Mouse (Mus musculus) liver, embryonic 15.5 days (tissue): Measurements from ENCODE around the gene Dnaic1. TPM values are rescaled to one million over a fixed set of nuclear protein-coding genes. Genes with fewer than 3 reads are reported as not detected.
"Not testable (repeated sequence)": the region's sequence is repeated elsewhere in the genome, so short reads cannot be mapped to it uniquely, and the experiment has no call there.

Source experiments
- ATAC-seq: fragments of 200-750 bp; cut with Nextera tagmentation; 2 replicates; pipeline ENCODE4 v1.8.0; 2017; ENCODE audit warnings: moderate number of reproducible peaks, mild to moderate bottlenecking, moderate library complexity; ENCODE audit not compliant: insufficient read depth
- H3K27ac ChIP-seq: fragments of 300-500 bp; sonication (generic); replicated peaks from 2 replicates; pipeline ENCODE4 v1.5.1; 2015; ENCODE audit warnings: mild to moderate bottlenecking, inconsistent platforms
- H3K27me3 ChIP-seq: fragments of 300-500 bp; sonication (generic); 2 replicates; pipeline ENCODE4 v1.6.1; 2015; ENCODE audit warnings: mild to moderate bottlenecking, inconsistent platforms
- H3K36me3 ChIP-seq: fragments of 300-500 bp; sonication (generic); replicated peaks from 2 replicates; pipeline ENCODE4 v1.6.1; 2015; ENCODE audit warnings: moderate library complexity, mild to moderate bottlenecking, inconsistent platforms
- H3K4me1 ChIP-seq: fragments of 300-500 bp; sonication (generic); replicated peaks from 2 replicates; pipeline ENCODE4 v1.6.1; 2015; ENCODE audit warnings: inconsistent platforms
- H3K4me2 ChIP-seq: fragments of 300-500 bp; sonication (generic); 2 replicates; pipeline ENCODE4 v1.6.1; 2015; ENCODE audit warnings: moderate library complexity, mild to moderate bottlenecking, inconsistent platforms
- H3K4me3 ChIP-seq: fragments of 300-500 bp; sonication (generic); replicated peaks from 2 replicates; pipeline ENCODE4 v1.5.1; 2015; ENCODE audit warnings: mild to moderate bottlenecking, inconsistent platforms
- H3K9ac ChIP-seq: fragments of 300-500 bp; sonication (generic); 2 replicates; pipeline ENCODE4 v1.6.1; 2015; ENCODE audit warnings: moderate library complexity, mild to moderate bottlenecking, inconsistent platforms
- H3K9me3 ChIP-seq: fragments of 300-500 bp; sonication (generic); replicated peaks from 2 replicates; pipeline ENCODE4 v1.6.1; 2016; ENCODE audit warnings: inconsistent platforms
- WGBS: fragments of 180-500 bp; shearing (Covaris S2); methylation state at CpG from one replicate; pipeline ENCODE4 v1.1.7; 2015; ENCODE audit warnings: mixed read lengths; ENCODE audit not compliant: insufficient replicate concordance; 5-methylcytosine and 5-hydroxymethylcytosine counted together
- polyA plus RNA-seq: library from polyadenylated mRNA; unstranded; fragments of >200 nt; fragmentation: Nextera tagmentation; extraction: Ambion mirVana; gene quantifications from 2 replicates; pipeline ENCODE4 v1.2.1, GENCODE M21; 2015

Gene Dnaic1
- polyA plus RNA-seq, 1 experiment from 2014 or later, result 4.0 TPM

DNA sequence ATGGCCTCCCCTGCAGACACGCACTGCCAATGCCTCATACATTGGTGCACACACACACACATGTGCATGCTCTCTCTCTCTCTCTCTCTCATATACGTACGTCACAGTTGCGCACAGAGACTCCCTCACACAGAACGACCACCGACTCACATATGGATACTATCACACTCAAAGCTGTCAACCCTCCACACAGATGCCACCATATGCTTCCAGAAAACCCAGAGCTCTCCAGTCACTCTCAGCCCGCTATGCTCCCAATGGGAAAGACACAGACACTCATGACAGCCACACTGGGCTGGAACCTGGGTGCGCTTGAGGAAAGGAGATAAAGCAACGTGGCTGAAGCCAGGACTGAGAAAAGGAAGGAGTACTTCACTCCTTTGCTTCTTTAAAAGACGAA lies 112.4 kb downstream of the Dnaic1 start:
- WGBS, result 61% methylated on average over 10 of the region's 10 CpGs
- no peak overlapping the region for H3K4me2 ChIP-seq
- H3K4me1 ChIP-seq, result no peaks in the 10 kb centered on the region
- no peak overlapping the region for H3K27ac ChIP-seq
- no peak for ATAC-seq
- no peaks in the 10 kb centered on the region for H3K36me3 ChIP-seq
- no peaks in the 10 kb centered on the region for H3K9me3 ChIP-seq
- H3K27me3 ChIP-seq, result peaks cover 68% of the 10 kb centered on the region
- no peak overlapping the region for H3K4me3 ChIP-seq
- H3K9ac ChIP-seq, result no peak overlapping the region

DNA sequence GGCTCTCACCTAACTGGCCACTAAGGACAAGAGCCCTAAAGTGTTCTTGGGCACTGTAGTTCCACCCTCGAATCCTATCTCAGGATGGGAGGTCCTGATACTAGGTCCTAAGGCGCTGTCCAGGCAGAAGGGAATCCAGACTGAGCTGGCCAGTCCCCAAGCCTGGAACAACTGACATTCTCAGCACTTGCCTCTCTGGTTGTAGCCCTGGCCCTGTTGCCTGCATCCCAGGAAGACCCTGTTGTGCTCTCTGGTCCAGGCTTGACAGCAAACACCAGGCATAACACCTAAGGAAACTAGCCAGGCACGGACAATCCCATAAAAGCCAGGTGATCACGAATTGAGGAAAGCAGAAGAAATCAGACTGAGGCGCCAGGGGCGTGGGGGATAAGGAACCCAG lies 113.2 kb downstream of the Dnaic1 start:
- no peaks in the 10 kb centered on the region for H3K36me3 ChIP-seq
- peaks cover 64% of the 10 kb centered on the region for H3K27me3 ChIP-seq
- no peaks in the 10 kb centered on the region for H3K9me3 ChIP-seq
- no peak overlapping the region for H3K4me2 ChIP-seq
- no peak overlapping the region for H3K27ac ChIP-seq
- H3K4me3 ChIP-seq, result no peak overlapping the region
- no peak overlapping the region for H3K9ac ChIP-seq
- 9% methylated on average over 6 of the region's 6 CpGs for WGBS
- H3K4me1 ChIP-seq, result no peaks in the 10 kb centered on the region
- no peak for ATAC-seq

DNA sequence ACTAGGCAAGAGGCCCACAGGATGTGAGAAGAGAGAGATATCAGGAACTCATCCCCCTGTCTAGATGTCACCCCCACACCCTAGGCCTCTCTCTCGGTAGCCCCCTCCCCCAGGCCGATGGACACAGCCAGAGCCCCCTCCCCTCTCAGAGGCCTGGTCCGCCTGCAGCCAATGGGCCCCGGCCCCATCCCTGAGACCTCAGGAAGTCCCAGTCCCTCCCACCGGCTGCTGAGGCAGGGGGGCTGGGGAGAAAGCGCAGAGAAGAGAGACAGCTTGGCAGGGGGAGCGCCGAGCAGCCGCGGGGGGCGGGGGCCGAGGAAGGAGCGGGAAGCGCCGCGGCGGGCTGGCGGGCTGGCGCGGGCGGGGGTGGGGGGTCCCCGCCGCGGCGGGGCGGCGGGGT lies 113.7 kb downstream of the Dnaic1 start:
- not testable (repeated sequence) for H3K9me3 ChIP-seq, ATAC-seq, H3K4me3 ChIP-seq, H3K4me1 ChIP-seq, H3K9ac ChIP-seq, H3K36me3 ChIP-seq, H3K4me2 ChIP-seq, H3K27ac ChIP-seq
- peaks cover 59% of the 10 kb centered on the region for H3K27me3 ChIP-seq
- WGBS, result 3% methylated on average over 10 of the region's 27 CpGs

DNA sequence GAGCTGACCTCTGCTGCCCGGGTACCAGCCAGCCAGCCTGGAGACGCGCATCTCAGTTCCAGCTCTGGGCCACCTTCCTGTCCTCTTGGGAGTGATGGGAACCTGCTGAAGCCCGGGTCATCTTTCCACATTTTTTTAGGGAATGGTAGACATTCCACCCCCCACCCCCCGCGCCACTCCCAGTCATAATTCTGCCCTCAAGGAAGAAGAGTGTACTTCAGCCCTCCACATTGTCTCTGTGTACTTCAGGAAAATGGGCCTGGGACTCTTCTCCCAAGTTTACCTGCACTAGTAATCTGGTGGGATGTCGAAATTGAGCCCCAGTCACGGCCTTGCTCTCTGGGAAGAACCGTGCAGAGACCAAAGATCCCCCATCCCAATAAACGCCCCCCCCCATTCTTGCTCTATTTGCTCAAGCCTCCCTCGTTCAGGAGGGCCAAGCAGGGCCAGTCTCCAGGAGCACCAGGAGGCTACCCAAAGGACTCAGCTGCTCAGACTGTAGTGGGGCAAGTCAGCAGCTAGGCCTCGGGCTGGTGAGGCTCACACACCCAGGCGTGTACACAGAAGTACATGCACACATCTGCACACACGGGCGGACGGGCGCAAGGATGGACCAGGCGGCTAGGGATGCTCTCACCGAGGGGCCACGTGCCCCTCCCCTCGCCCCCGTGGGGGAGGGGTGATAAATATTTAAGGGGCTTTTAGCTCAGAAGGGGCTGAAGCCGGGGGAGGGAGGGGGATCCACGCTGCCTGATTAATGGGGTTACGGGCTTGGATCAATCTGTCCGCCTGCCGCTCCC lies 114.8 kb downstream of the Dnaic1 start:
- not testable (repeated sequence) for H3K36me3 ChIP-seq, H3K4me1 ChIP-seq, H3K9ac ChIP-seq, H3K27ac ChIP-seq, H3K4me3 ChIP-seq, H3K4me2 ChIP-seq, H3K9me3 ChIP-seq, ATAC-seq
- WGBS, result 6% methylated on average over 22 of the region's 27 CpGs
- peaks cover 49% of the 10 kb centered on the region for H3K27me3 ChIP-seq

DNA sequence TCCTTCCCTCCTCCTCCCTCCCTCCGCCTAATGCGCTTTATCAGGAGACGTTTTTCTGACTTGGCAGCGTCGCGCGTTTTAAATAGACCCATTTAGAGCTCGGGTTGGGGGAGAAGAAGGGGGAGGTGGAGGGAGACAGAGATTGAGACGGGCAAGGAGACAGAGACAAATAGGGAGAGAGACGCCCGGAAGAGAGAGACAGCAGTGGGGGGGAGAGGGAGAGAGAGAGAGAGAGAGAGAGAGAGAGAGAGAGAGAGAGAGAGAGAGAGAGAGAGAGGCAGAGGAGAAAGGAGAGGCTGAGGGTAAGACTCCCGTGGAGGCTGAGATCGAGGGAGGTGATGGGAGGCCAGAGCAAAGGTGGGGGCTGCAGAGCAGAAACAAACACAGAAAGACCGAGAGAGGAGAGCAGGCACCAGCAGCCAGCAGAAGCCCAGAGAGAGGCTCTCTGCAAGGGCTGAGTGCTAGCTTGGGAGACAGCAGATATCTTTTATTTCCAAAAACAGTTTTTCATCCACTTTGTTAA lies 115.4 kb downstream of the Dnaic1 start:
- not testable (repeated sequence) for H3K36me3 ChIP-seq, H3K4me3 ChIP-seq, H3K9ac ChIP-seq, H3K4me1 ChIP-seq, H3K4me2 ChIP-seq, H3K27ac ChIP-seq, H3K9me3 ChIP-seq, ATAC-seq
- WGBS, result 3% methylated on average over 14 of the region's 14 CpGs
- H3K27me3 ChIP-seq, result peaks cover 42% of the 10 kb centered on the region

DNA sequence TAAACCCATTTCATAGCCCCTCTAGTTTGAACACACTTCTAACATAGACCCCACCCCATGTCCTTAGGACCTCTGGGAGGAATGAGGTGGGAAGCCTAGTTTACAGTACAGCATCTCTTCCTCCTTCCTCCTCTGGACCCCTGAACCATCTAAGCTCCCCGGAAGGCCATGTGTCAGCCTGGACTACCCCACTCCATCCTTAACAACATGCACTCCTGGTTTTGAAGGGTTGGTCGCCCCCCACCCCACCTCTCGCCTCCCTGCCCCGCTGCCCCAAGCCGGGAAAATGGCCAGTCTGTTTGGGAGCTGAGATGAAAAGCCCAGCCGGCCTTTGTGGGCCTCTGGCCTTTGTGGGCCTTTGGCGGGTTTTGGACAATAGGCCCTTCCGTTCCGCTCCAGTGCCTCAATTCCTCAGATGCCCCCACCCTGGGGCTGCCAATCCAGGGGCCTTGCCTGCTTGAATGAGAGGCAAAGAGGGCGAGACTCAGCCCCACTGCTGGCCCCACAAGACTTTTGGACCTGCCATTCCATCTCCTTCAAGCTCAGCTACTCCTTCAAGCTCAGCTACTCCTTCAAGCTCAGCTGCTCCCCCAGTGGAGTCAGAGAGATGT lies 116.4 kb downstream of the Dnaic1 start:
- not testable (repeated sequence) for H3K36me3 ChIP-seq, H3K4me1 ChIP-seq, H3K27ac ChIP-seq, H3K9me3 ChIP-seq, H3K4me2 ChIP-seq, ATAC-seq, H3K9ac ChIP-seq, H3K4me3 ChIP-seq
- H3K27me3 ChIP-seq, result peaks cover 34% of the 10 kb centered on the region
- 38% methylated on average over 10 of the region's 10 CpGs for WGBS

Other genes with a start within 250 kb of the Dnaic1 start
- 32.4 and 34.2 TPM in 2 replicates for gene Ubap1, start 220.8 kb upstream of the Dnaic1 start, polyA plus RNA-seq
- gene Kif24, start 104.9 kb upstream of the Dnaic1 start, polyA plus RNA-seq, result 5.3 and 5.5 TPM in 2 replicates
- gene Nudt2, start 104.6 kb upstream of the Dnaic1 start, polyA plus RNA-seq, result 20.2 and 22.3 TPM in 2 replicates
- gene AI464131, start 66.7 kb upstream of the Dnaic1 start, polyA plus RNA-seq, result 1.3 and 1.5 TPM in 2 replicates
- not detected in 2 replicates for gene 1110017D15Rik, start 52.4 kb upstream of the Dnaic1 start, polyA plus RNA-seq
- gene Fam219a, start 237 bp upstream of the Dnaic1 start, polyA plus RNA-seq, result 0.48 and 0.88 TPM in 2 replicates
- 2.3 and 3.3 TPM in 2 replicates for gene Enho, start 70.5 kb downstream of the Dnaic1 start, polyA plus RNA-seq
- 0.25 and 0.31 TPM in 2 replicates for gene Cntfr, start 127.3 kb downstream of the Dnaic1 start, polyA plus RNA-seq
- gene Il11ra1, start 130.2 kb downstream of the Dnaic1 start, polyA plus RNA-seq, result 36.0 and 43.2 TPM in 2 replicates
- gene Rpp25l, start 143.8 kb downstream of the Dnaic1 start, polyA plus RNA-seq, result 29.8 and 31.9 TPM in 2 replicates
- 64.1 and 67.2 TPM in 2 replicates for gene Dctn3, start 153.4 kb downstream of the Dnaic1 start, polyA plus RNA-seq
- gene Arid3c, start 161.4 kb downstream of the Dnaic1 start, polyA plus RNA-seq, result not detected in 2 replicates
- 29.9 and 36.0 TPM in 2 replicates for gene Galt, start 185.5 kb downstream of the Dnaic1 start, polyA plus RNA-seq
- gene Sigmar1, start 186.4 kb downstream of the Dnaic1 start, polyA plus RNA-seq, result 47.3 and 59.1 TPM in 2 replicates
- 7.3 and 8.2 TPM in 2 replicates for gene Ccl27a, start 204.5 kb downstream of the Dnaic1 start, polyA plus RNA-seq